Mouse (Mus musculus) forebrain, embryonic 16.5 days (tissue): ENCODE data around the gene Ptger3. TPM values are rescaled to one million over a fixed set of nuclear protein-coding genes. Genes with fewer than 3 reads are reported as not detected.

Experiments
- ATAC-seq: fragments of 200-750 bp; cut with Nextera tagmentation; 2 replicates; pipeline ENCODE4 v1.8.0; 2017; ENCODE audit warnings: mild to moderate bottlenecking, moderate library complexity
- H3K27ac ChIP-seq: fragments of 300-500 bp; sonication (generic); 2 replicates; pipeline ENCODE4 v1.5.1; 2014; ENCODE audit warnings: low read length, control low read depth
- H3K27me3 ChIP-seq: fragments of 300-500 bp; sonication (generic); replicated peaks from 2 replicates; pipeline ENCODE4 v1.6.1; 2014; ENCODE audit warnings: low read length; ENCODE audit not compliant: control insufficient read depth, insufficient read depth
- H3K36me3 ChIP-seq: fragments of 300-500 bp; sonication (generic); 2 replicates; pipeline ENCODE4 v1.6.1; 2014; ENCODE audit not compliant: control insufficient read depth, insufficient read depth
- H3K4me1 ChIP-seq: fragments of 300-500 bp; sonication (generic); replicated peaks from 2 replicates; pipeline ENCODE4 v1.6.1; 2014; ENCODE audit warnings: low read length; ENCODE audit not compliant: control insufficient read depth, insufficient read depth
- H3K4me2 ChIP-seq: fragments of 300-500 bp; sonication (generic); 2 replicates; pipeline ENCODE4 v1.6.1; 2014; ENCODE audit warnings: mild to moderate bottlenecking, low read length, control low read depth
- H3K4me3 ChIP-seq: fragments of 300-500 bp; sonication (generic); replicated peaks from 2 replicates; pipeline ENCODE4 v1.5.1; 2014; ENCODE audit warnings: mild to moderate bottlenecking, low read length, control low read depth
- H3K9ac ChIP-seq: fragments of 300-500 bp; sonication (generic); replicated peaks from 2 replicates; pipeline ENCODE4 v1.6.1; 2014; ENCODE audit warnings: low read depth, low read length, control low read depth
- H3K9me3 ChIP-seq: fragments of 300-500 bp; sonication (generic); 2 replicates; pipeline ENCODE4 v1.6.1; 2016; ENCODE audit warnings: low read length; ENCODE audit not compliant: control insufficient read depth
- WGBS: fragments of 180-500 bp; shearing (Covaris S2); extraction: QIAGEN DNeasy Blood & Tissue Kit; methylation state at CpG from one replicate; pipeline ENCODE4 v1.1.7; 2014; 5-methylcytosine and 5-hydroxymethylcytosine counted together
- polyA plus RNA-seq: library from polyadenylated mRNA; unstranded; fragments of >200 nt; fragmentation: Nextera tagmentation; extraction: Ambion mirVana; gene quantifications from 2 replicates; pipeline ENCODE4 v1.2.1, GENCODE M21; 2015

Ptger3 gene
- 3.8 and 4.3 TPM in 2 replicates for polyA plus RNA-seq

DNA sequence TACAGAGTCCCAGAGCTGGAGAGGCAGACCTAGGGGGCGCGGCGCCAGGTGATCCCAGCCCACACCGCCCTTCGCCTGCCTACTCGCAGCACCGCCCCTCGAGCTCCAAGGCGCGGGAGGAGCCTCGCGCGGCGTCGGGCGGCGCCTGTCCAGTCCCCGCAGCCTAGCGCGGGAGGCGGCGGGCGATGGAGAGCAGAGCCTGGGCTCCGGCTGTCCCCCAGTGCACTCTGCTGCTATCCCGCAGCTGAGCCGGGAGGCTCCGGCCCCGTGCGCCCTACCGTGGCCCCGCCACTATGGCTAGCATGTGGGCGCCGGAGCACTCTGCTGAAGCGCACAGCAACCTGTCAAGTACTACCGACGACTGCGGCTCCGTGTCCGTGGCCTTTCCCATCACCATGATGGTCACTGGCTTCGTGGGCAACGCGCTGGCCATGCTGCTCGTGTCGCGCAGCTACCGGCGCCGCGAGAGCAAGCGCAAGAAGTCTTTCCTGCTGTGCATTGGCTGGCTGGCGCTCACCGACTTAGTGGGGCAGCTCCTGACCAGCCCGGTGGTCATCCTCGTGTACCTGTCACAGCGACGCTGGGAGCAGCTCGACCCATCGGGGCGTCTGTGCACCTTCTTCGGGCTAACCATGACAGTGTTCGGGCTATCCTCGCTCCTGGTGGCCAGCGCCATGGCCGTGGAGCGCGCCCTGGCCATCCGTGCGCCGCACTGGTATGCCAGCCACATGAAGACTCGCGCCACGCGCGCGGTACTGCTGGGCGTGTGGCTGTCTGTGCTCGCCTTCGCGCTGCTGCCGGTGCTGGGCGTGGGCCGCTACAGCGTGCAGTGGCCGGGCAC lies at the start of gene Ptger3:
TSS of gene Ptger3 (plus strand) at position 168 of the 841 bp plus-strand sequence.
- Histone ChIP-seq H3K4me2 (peak within 1 kb of the TSS; percentile 88), H3K27ac (no peak within 1 kb of the TSS), H3K27me3 (peaks cover 28% of the 10 kb centered on the region), H3K36me3 (no peaks in the 10 kb centered on the region), H3K4me3 (peak within 1 kb of the TSS; percentile 56), H3K9ac (peak within 1 kb of the TSS; percentile 50), H3K9me3 (no peaks in the 10 kb centered on the region), H3K4me1 (peaks cover 13% of the 10 kb centered on the region)
- WGBS = under 1% methylated on average over 81 of the region's 84 CpGs
- peak; percentile 81 for ATAC-seq

DNA sequence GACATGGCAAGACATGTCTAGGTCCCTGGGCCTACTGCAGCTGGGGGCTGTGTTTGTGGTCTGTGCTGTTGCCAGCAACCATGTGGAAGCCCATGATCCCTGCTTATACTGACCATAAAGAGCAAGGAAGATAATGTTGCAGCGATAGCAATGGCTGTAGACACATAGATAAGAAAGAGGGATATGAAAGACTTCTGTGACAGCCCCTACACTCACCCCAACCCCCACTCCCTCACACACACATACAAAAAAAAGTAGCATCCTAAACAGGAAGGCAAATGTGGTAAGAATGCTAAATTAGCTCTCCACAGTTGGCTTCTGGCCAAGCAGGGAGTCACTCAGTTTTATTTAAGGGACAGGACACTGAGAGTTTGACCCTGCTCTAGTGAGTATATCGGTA lies 48.7 kb upstream of the Ptger3 start:
- Histone ChIP-seq H3K36me3 (no peaks in the 10 kb centered on the region), H3K9ac (no peak overlapping the region), H3K4me1 (no peaks in the 10 kb centered on the region), H3K4me2 (no peak overlapping the region), H3K27me3 (no peaks in the 10 kb centered on the region), H3K27ac (no peak overlapping the region), H3K4me3 (no peak overlapping the region), H3K9me3 (no peaks in the 10 kb centered on the region)
- 70% methylated on average over 2 of the region's 2 CpGs for WGBS
- no peak for ATAC-seq

DNA sequence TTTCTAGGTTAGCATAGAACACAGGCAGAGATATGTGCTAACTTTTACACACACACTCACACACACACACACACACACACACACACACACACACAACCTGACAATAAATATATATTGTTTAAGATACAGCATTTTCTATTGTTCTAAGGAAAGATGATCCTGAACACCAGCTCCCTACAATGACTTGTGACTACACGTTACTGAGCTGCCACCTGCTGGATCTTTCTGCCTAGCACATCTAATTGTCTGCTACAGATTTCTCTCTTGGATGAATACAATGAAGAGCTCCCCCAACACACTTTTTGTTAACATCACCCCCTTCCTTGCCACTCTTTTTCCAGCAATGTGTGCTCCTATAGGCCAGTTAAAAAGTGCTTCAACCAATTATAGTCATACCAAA lies 46.3 kb upstream of the Ptger3 start:
- ATAC-seq = peak; percentile 83
- Histone ChIP-seq H3K9ac (no peak overlapping the region), H3K27me3 (no peaks in the 10 kb centered on the region), H3K36me3 (no peaks in the 10 kb centered on the region), H3K27ac (no peak overlapping the region), H3K4me2 (no peak overlapping the region), H3K4me1 (no peaks in the 10 kb centered on the region), H3K9me3 (no peaks in the 10 kb centered on the region), H3K4me3 (no peak overlapping the region)
- 0% methylated on average over 1 of the region's 1 CpGs for WGBS

DNA sequence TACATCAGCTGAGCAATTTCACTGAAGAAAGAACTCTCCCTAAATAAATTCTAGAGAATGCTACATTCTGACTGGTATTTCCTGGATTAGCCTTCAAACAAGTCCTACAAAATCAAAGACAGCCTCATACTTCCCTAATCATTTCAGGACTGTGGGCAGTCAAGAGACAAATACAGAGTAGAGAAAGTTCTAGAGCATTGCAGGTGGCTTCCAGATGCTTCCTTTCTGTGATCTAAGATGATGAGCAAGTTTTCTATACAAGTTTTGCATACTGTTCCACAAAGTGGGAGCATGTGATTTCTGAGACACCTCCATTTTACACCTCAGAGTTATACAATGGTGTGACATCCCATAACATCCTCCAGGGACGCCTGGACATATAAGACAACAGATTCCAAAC lies 42.9 kb upstream of the Ptger3 start:
- no peak overlapping the region for H3K4me3 ChIP-seq
- H3K27ac ChIP-seq = no peak overlapping the region
- peaks cover 9% of the 10 kb centered on the region for H3K27me3 ChIP-seq
- no peak for ATAC-seq
- H3K4me1 ChIP-seq = no peaks in the 10 kb centered on the region
- H3K36me3 ChIP-seq = no peaks in the 10 kb centered on the region
- H3K4me2 ChIP-seq = no peak overlapping the region
- no peaks in the 10 kb centered on the region for H3K9me3 ChIP-seq
- H3K9ac ChIP-seq = no peak overlapping the region
- WGBS = 47% methylated on average over 1 of the region's 1 CpGs

DNA sequence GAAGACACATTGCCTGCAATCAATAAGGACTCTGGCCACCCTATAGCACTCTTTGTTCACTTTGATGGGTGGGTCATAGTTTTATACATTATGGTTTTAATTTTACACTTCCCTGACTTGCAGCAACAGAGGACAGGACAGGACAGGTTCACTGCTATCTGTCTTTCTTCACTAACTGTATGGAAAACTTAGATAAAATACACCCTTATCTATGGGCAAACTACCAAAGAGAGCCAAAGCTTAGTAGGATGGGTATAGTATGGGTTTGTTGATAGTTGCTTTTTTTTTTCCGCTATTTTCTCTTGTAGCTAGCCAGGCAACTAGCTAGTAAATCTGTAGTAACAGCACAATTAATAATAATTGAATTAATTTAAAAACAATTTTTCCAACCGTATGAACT lies 35.1 kb upstream of the Ptger3 start:
- peaks cover 9% of the 10 kb centered on the region for H3K4me1 ChIP-seq
- WGBS = 80% methylated on average over 2 of the region's 2 CpGs
- no peak for ATAC-seq
- H3K4me2 ChIP-seq = no peak overlapping the region
- no peak overlapping the region for H3K9ac ChIP-seq
- no peaks in the 10 kb centered on the region for H3K36me3 ChIP-seq
- H3K27ac ChIP-seq = no peak overlapping the region
- no peaks in the 10 kb centered on the region for H3K9me3 ChIP-seq
- H3K27me3 ChIP-seq = peaks cover 30% of the 10 kb centered on the region
- H3K4me3 ChIP-seq = no peak overlapping the region

DNA sequence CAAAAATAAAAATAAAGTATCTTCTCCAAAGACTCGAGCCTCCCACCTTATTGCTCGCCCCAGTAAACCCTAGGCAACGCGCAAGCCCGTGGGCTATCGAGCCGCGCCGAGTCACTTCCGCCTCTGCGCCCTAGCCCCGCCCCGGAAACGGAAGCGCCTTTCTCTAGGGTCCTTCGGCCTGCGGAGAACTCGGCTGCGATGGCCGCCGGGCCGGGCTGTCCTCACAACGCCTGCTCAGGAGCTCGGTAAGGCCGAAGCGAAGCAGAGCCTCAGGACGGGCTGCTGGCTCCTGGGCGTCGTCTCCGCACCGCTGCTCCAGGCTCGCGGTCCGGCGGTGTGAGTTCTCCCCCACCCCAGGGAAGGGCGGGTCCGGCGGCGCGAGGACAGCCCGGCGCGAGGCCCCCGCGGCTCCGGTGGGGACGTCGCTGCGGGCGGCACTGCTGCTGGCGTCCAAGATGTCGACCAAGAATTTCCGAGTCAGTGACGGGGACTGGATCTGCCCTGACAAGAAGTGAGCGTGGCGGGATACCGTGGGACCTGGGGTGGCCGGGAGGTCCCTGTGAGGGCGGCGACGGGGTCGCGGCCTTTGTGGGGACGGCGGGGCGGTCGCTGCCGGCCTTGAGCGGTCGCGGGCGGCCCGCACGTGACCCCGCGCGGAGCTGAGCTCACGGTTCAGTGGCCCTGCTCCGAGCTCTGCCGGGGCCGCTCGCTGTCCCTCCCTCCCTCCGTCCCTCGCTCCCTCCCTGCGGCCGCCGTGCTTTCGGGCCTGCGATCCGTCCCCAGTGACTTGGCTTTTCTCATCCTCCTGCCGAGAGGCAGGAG lies 32.5 kb upstream of the Ptger3 start, which contains the start of gene Zranb2:
TSS of gene Zranb2 (plus strand) at position 197 of the 822 bp plus-strand sequence.
- peak within 1 kb of the TSS; percentile 88 for H3K27ac ChIP-seq
- H3K27me3 ChIP-seq = peaks cover 24% of the 10 kb centered on the region
- peak within 1 kb of the TSS; percentile 91 for H3K9ac ChIP-seq
- H3K4me3 ChIP-seq = peak within 1 kb of the TSS; percentile 56
- H3K9me3 ChIP-seq = no peaks in the 10 kb centered on the region
- 0 out of 2 replicates have a peak, but pooled peaks cover 5% of the 10 kb centered on the region for H3K36me3 ChIP-seq
- H3K4me2 ChIP-seq = peak within 1 kb of the TSS; percentile 69
- H3K4me1 ChIP-seq = peaks cover 10% of the 10 kb centered on the region
- WGBS = under 1% methylated on average over 90 of the region's 91 CpGs
- ATAC-seq = peak; percentile 97

DNA sequence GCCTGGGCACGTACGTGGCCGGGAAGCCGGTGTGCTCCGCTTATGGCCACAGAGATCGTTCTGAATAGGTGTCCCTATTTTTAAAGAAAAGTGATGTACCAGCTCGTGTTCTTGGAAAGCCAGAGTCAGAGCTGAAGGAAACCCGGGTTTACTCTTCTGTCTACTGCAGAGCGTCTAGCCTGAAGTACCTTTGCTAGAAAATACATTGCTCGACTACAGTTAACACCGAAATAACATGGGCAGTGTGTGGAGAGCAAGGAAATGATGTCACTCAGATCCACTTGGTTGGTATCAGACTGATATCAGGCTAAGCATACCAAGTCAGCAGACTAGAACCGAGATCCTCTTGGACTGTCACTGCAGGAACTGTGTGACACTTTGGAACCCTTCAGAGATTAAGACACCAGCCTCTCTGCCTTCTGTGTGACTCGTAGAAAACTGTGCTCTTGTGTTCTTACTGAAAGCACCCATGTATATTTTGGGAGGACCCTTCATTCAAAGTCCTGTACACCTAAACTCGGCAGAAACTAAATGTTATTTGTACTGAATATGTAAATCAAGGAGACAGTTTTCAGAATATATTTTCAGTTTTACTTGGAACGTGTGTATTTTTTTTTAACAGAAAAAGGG lies 31.8 kb upstream of the Ptger3 start:
- 2% methylated on average over 15 of the region's 15 CpGs for WGBS

DNA sequence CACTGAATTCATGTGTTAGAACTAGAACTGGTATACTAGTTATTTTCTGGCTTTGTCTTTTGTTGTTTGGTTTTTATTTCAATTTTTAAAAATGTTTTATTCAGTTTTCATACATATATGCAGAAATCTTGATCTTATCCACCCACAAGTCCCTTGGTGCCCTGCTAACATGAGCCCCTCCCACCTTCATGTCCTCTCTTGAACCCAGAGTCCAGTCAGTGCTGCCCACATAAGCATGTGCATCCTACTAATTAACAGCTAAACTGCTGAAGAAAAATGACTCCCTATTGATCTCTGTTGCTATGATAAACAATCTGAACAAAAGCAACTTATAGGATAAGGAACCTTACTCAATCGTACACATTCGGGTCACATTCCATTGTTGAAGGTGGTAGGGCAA lies 17.4 kb upstream of the Ptger3 start:
- no peak overlapping the region for H3K9ac ChIP-seq
- peaks cover 35% of the 10 kb centered on the region for H3K36me3 ChIP-seq
- ATAC-seq = no peak
- H3K27ac ChIP-seq = no peak overlapping the region
- no peak overlapping the region for H3K4me3 ChIP-seq
- 95% methylated on average over 2 of the region's 2 CpGs for WGBS
- H3K27me3 ChIP-seq = no peaks in the 10 kb centered on the region
- H3K4me2 ChIP-seq = no peak overlapping the region
- no peaks in the 10 kb centered on the region for H3K9me3 ChIP-seq
- no peaks in the 10 kb centered on the region for H3K4me1 ChIP-seq

More for the DNA sequence above, 31.8 kb upstream of the Ptger3 start:
- H3K9me3 ChIP-seq = no peaks in the 10 kb centered on the region
- H3K27me3 ChIP-seq = peaks cover 16% of the 10 kb centered on the region
- peak overlapping the region; percentile 88 for H3K27ac ChIP-seq
- ATAC-seq = peak; percentile 3; the same call in 1 of the 2 replicates
- H3K36me3 ChIP-seq = peaks cover 10% of the 10 kb centered on the region; the same call in 1 of the 2 replicates
- peak overlapping the region; percentile 69 for H3K4me2 ChIP-seq
- H3K9ac ChIP-seq = peak overlapping the region; percentile 91
- H3K4me1 ChIP-seq = peaks cover 10% of the 10 kb centered on the region
- peak overlapping the region; percentile 56 for H3K4me3 ChIP-seq
